Mouse (Mus musculus) kidney, postnatal 0 days (tissue): ENCODE results near the gene Hmga1. TPM values are rescaled to one million over a fixed set of nuclear protein-coding genes. Genes with fewer than 3 reads are reported as not detected.

Experiments used
- ATAC-seq: fragments of 200-750 bp; cut with Nextera tagmentation; replicated peaks from 2 replicates; pipeline ENCODE4 v1.8.0; 2017; ENCODE audit warnings: low read depth, moderate number of reproducible peaks, moderate TSS enrichment, moderate library complexity; ENCODE audit not compliant: low FRiP score
- DNase-seq: peaks from one replicate; pipeline ENCODE4 v3.0.0-alpha.2; 2016; ENCODE audit warnings: low spot score
- H3K27ac ChIP-seq: fragments of 300-500 bp; sonication (generic); 2 replicates; pipeline ENCODE4 v1.5.1; 2014; ENCODE audit warnings: mild to moderate bottlenecking
- H3K27me3 ChIP-seq: fragments of 300-500 bp; sonication (generic); 2 replicates; pipeline ENCODE4 v1.6.1; 2014; ENCODE audit warnings: low read length, mixed read lengths; ENCODE audit not compliant: insufficient read depth
- H3K36me3 ChIP-seq: fragments of 300-500 bp; sonication (generic); 2 replicates; pipeline ENCODE4 v1.6.1; 2014; ENCODE audit warnings: low read length, mixed read lengths; ENCODE audit not compliant: insufficient read depth
- H3K4me1 ChIP-seq: fragments of 300-500 bp; sonication (generic); replicated peaks from 2 replicates; pipeline ENCODE4 v1.6.1; 2014; ENCODE audit warnings: antibody characterized with exemption, low read length, mixed read lengths; ENCODE audit not compliant: insufficient read depth
- H3K4me2 ChIP-seq: fragments of 300-500 bp; sonication (generic); 2 replicates; pipeline ENCODE4 v1.6.1; 2014; ENCODE audit warnings: mild to moderate bottlenecking, low read length, moderate library complexity, mixed read lengths
- H3K4me3 ChIP-seq: fragments of 300-500 bp; sonication (generic); replicated peaks from 2 replicates; pipeline ENCODE4 v1.5.1; 2014; ENCODE audit warnings: low read depth, low read length
- H3K9ac ChIP-seq: fragments of 300-500 bp; sonication (generic); 2 replicates; pipeline ENCODE4 v1.6.1; 2014; ENCODE audit warnings: low read depth, low read length
- H3K9me3 ChIP-seq: fragments of 300-500 bp; sonication (generic); replicated peaks from 2 replicates; pipeline ENCODE4 v1.6.1; 2016; ENCODE audit warnings: low read length, inconsistent platforms, mixed read lengths
- CTCF ChIP-seq: IDR thresholded peaks from 2 replicates; pipeline ENCODE4 v1.5.1; 2016; ENCODE audit warnings: antibody characterized with exemption, low read depth, mild to moderate bottlenecking, moderate library complexity
- WGBS: fragments of 180-500 bp; shearing (Covaris S2); extraction: QIAGEN DNeasy Blood & Tissue Kit; methylation state at CpG from one replicate; pipeline ENCODE4 v1.1.7; 2014; 5-methylcytosine and 5-hydroxymethylcytosine counted together
- polyA plus RNA-seq: library from polyadenylated mRNA; unstranded; fragments of >200 nt; fragmentation: Nextera tagmentation; extraction: Ambion mirVana; gene quantifications from 2 replicates; pipeline ENCODE4 v1.2.1, GENCODE M21; 2015

The Hmga1 gene
- polyA plus RNA-seq, 1 experiment from 2014 or later: 131 TPM

DNA sequence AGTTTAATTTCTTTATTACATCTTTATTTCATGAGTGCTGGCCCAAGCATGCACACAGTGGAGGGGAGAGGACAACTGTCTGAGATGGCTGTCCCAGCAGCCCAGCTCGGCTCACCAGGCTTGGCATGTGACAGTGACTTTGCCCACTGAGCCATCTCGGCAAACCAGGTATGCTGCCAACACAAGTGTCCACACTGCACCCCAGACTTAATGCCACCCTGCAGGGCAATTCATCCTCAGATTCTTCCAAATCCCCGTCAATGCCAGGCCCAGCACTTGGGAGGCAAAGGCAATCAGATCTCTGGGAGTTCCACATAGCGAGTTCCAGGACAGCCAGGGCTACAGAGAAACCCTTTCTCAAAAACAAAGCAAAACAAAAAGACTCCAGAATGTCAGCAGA, 56.7 kb downstream of the Hmga1 start:
- Histone ChIP-seq H3K9ac (0 out of 2 replicates have a peak overlapping the region, but pooled peaks have one; percentile 8), H3K4me1 (peaks cover 7% of the 10 kb centered on the region; the same call in 1 of the 2 replicates), H3K36me3 (0 out of 2 replicates have a peak, but pooled peaks cover 3% of the 10 kb centered on the region), H3K4me3 (no peak overlapping the region), H3K27me3 (no peaks in the 10 kb centered on the region), H3K9me3 (no peaks in the 10 kb centered on the region), H3K27ac (no peak overlapping the region), H3K4me2 (no peak overlapping the region)
- 84% methylated on average over 4 of the region's 4 CpGs for WGBS
- TF ChIP-seq CTCF: no peak
- no peak for ATAC-seq
- DNase-seq: no peak

Other genes with a start within 250 kb of the Hmga1 start
- gene Grm4, start 35.1 kb upstream of the Hmga1 start, polyA plus RNA-seq: 1.1 and 1.3 TPM in 2 replicates
- 34.5 and 35.6 TPM in 2 replicates for gene AI413582, start 9.3 kb downstream of the Hmga1 start, polyA plus RNA-seq
- gene Nudt3, start 67.0 kb downstream of the Hmga1 start, polyA plus RNA-seq: 69.5 and 70.2 TPM in 2 replicates
- gene RPS10-NUDT3, start 78.7 kb downstream of the Hmga1 start, polyA plus RNA-seq: not detected in 2 replicates
- gene Rps10, start 80.2 kb downstream of the Hmga1 start, polyA plus RNA-seq: 1,042 and 1,140 TPM in 2 replicates
- gene Pacsin1, start 99.0 kb downstream of the Hmga1 start, polyA plus RNA-seq: 1.6 and 1.7 TPM in 2 replicates
- 0.26 and 0.30 TPM in 2 replicates for gene Spdef, start 172.5 kb downstream of the Hmga1 start, polyA plus RNA-seq